Mouse (Mus musculus): Measurements from ENCODE around the gene Creb5.

Creb5 gene

DNA sequence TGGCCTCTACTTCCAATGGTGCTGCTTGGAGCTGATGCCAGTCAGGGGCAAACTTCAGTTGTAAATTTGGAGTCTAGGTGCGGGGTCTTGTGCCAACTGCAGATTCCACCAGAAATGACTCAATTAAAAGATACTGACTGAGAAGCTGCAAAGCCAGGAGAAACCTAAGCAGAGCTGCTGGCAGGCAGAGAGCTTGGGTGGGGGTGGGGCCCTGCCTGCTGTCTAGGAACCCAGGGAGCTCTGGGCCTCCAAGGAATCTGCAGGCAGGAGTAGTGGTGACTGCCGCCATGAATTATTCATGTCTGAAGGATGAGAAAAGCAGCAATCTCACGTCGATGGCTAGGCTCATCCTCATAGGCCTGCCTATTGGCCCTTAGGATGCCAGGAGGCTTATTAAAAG lies 306.5 kb downstream of the Creb5 start:
- no peak for DNase-seq (ENCODE audit: low spot score)

DNA sequence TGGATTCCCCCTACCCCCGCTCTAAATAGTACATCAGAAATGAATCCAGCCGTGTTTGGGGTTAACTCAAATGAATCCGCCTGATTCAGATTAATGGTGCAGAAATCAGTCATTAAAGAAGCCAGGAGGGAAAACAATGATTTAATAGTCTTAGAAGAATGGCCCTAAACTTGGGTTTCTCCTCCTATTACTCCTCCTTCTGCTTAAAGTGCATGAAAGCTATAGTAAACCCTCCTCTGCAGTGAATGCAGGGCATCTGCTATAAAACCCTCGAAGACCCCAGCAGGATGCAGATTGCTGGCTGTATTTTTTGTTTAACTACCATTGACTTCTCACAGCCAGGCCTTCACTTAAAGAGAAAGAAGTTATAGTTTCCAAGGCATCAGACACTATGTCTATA lies 307.2 kb downstream of the Creb5 start:
- no peak for DNase-seq (ENCODE audit: low spot score)

DNA sequence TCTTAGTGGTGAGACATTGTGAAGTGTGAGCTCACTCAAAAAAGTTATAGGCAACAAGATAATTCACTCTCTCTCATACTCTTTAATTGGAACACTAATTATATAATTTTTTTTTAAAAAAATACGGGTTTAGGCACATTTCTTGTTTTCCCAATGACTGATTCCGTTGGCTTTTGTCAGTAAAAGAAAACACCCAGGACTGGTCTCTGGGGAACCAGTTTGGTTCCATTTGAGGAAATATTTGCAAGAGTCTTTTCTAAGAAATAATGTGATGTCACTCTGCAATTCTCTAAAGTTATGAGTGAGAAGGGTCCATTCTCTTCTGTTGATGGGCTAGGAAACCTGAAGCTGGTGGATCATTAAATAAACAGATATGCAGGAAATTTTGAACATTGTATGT lies 309.3 kb downstream of the Creb5 start:
- DNase-seq (ENCODE audit: low spot score), result no peak

DNA sequence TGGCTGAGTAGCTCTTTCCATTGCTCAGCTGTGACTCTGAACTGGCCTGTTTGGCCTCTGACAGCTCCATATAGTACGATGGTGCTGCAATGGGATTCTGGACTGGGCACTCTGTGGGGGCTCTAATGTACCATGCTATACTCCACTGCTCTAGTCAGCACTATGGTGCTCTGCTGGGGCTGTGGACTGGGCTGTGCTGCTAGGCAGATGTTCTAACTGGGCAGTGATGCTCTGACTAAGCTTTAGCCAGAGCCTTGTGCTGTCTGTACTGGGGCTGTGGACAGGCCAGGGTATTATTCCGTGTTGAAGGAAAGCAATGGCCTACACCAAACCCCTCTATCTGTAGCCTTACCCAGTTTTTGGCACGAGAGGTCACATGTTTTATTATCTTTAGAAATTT lies 316.0 kb downstream of the Creb5 start:
- DNase-seq (ENCODE audit: low spot score), result no peak

DNA sequence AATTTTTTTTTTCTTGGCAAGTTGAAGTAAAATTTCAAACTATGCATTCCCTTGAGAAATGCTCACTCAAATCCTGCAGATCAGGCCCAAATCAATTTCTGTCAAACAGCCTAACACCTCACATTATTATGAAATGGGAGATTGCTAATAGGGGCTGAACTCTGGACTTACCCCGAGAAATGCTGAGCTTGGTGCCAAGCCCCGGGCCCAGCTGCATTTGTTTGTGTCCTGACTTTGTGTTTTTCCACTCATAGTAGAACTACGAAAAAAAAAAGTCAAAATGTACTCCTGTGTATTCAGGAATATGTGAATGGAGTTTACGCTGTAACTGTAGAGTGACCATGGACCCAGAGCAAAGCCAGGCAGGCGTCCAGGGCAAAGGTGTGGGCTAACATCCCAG lies 316.6 kb downstream of the Creb5 start:
- no peak for DNase-seq (ENCODE audit: low spot score)

DNA sequence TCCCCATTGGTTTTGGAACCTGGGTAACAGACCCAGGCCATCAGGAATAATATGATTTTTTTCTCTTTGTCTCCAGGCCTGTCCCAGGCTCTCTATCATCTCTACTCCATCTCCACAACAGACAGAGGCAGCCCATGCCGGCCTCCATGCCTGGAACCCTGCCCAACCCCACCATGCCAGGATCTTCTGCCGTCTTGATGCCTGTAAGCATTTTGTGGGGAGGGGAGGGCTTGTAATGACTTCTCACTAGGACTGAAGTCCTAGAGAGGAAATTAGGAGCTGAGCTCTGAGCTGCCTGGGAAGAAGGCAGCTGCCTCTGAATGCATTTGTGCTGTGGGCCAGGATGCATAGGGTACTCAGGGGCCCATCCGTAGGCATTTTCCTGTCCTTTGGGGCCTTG lies 317.3 kb downstream of the Creb5 start:
- no peak for DNase-seq (ENCODE audit: low spot score)

DNA sequence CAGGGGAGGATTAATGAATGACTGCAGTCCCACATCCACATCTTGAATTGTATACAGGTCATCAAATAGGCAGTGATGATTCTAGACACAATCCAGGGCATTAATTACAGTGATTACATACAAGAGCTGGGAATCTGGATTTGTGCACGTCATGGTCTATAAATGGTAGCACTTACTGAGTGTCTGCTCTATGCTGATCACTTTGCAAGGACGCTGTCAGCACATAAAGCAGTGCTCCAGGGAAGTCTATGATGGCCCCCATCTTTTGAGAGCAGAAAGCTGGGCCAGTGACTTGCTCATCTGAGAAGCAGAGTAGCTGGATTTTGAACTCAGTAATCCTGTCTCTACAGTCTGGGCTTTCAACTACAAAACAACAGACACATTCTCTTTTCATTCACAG lies 318.1 kb downstream of the Creb5 start:
- DNase-seq (ENCODE audit: low spot score), result no peak

DNA sequence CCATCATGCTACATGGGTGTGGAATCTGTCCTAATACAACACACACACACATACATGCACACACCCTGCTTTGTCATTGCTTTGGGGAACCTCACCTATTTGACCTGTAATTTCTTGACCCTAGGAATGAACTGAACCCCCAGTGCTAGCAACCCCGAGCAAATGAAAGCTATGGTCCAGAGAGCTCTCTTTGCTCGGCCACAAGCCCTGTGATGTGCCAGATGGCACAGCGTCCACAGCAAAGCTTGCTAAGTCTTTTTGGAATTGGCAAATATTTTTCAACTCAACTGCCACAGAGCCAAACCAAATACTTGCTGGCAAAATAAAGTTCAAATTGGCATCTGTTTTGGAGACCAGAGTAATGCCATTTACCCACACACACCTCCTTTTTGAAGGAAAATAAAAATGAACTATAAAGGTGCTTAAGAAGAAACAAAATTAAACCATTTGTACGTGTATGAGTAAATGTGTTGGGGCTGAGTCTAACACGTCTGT lies 324.4 kb downstream of the Creb5 start:
- DNase-seq (ENCODE audit: low spot score), result no peak

DNA sequence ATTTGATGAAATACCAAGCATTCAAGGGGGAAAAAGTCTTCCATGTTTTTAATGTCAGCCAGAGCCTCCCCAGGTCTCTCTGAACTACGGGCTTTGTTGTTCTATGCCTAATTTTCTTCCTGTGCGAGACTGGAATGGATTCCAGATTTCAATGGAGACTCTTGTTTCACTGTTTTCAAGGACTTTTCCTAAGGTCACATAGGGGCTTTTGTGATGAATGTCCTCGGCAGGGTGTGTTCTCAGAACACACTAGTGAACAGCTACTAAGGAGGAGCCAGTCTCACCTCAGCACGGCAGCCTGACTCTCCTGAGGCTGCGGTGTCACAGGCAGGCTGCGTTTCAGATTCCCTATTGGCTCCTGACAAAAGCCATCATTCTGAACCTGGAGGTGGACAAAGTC lies 325.6 kb downstream of the Creb5 start:
- DNase-seq (ENCODE audit: low spot score), result no peak

DNA sequence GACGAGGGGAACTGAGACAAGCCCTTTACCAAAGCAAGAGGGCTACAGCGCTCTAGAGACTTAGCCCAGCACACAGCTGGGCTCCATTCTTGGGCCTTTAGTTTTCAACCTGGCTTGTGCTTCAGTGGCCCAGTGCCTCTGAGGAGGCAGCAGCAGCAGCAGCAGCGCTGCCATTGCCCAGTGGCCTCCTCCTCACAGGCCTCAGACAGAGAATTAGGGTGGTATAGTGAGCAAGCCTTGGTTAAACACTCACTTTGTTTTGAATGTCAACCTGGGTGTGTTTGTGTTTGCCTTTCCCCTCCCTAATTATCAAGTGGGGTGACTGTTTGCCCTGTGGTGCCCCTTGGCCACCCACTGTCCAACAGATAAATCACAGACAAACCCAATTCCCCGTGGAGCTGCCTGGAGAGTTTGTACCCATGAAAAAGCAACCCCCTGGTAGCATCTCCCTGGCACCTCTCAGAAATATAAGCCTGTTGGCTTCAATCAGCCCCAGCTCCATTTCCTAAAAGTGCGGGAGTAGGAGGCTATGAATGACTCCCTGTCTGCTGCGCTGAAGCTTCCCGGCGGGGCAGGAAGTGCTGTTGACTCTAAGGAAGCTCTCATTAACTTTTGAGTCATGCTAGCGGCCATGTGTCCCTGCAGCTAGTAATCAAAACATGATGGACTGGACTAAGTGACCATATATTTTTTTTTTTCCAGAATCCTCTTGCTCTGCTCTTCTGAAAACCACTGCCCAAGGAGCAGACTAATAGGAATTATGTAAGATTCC lies 328.6 kb downstream of the Creb5 start:
- DNase-seq (ENCODE audit: low spot score), result no peak

DNA sequence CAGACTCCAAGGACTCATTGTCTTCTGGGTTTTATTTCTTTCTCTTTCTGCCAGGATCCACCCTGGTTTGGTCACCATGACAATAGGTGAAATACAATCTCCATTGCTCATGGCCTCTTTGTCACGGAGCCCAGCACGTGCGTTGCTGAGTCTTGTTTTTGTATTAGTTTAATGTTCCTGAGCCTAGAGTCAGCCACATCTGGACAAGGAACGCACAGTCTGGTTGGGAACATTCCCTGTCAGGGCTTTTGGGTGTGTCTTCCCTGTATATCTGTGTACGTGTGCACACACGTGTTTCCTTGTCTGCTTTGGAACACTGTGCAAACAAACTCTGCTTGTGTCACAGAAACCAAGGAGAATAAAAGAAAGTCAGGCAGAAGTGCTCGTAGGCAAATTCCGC lies 331.1 kb downstream of the Creb5 start:
- DNase-seq (ENCODE audit: low spot score), result no peak

DNA sequence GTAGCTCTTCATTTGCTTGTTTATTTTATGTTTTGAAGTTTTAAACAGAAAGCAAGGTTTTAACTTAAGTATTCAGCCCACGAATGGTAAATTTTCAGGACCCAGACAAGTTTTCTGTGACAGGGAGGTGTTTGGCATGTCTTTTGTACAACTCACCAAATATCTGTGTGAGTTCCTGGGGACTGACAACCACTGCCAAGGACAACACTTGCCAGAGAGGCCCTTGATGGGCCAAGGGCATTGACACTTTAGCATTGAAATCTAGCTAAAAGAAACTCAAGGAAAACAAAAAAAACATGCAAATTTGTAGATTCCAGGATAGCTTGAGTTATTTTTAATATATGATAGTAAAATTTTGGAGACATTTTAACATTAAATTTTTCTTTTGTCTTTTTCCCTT lies 332.6 kb downstream of the Creb5 start:
- no peak for DNase-seq (ENCODE audit: low spot score)

DNA sequence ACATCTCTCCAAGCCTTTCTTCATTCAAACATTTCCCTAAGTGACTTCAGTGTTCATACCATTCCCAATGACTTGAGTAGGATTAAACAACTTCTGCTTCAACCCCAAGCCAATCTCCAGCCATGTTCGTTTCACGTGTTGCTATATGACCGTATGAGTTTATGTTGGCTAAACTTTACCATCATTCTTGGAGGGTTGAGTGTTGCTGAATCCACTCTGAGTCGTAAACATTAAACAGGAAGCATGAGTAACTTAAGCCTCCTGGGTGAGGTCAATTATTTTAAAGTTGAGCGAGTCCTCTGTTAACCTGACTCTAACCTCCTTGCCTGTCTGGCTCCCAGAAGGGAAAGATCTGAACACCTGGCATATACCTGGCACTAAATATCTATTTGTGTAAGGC lies 334.2 kb downstream of the Creb5 start:
- DNase-seq (ENCODE audit: low spot score), result no peak

DNA sequence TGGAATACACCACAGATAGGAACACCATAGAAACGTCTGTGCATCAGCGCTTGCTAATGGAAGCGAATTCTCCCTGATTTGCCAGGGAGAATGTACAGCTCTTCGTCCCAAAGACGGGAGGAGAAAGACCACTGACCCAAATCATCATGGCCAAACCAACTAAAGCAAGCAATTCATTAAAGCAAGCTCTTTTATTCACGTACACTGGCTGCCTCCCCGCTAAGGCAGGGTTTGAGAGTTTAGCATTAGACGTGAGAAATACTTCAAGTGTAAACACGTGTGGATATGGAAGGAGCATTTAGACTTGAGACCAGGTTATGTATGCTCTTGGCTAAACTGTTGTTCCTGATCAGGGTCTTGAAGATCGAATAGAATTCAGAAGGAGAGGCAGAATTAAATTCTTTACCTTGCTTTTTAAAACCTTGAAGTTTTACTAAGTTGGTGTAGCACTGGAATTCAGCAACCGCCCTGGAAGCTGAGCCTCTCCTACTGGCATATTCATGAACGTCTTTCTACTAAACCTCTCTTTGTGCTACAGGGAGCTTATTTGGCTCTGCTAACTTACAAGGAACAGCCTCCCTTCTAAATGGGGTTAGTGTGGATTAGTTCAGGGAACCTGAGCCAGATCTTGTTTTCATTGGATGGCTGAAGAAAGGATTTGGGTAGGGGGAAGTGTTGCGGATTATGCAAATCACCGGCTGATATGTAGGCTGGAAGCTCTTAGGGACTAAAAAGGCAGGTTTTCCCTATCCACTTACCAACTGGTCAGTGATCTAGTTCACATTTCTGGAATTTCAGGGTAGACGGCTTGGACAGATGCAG lies 337.6 kb downstream of the Creb5 start:
- no peak for DNase-seq (ENCODE audit: low spot score)

DNA sequence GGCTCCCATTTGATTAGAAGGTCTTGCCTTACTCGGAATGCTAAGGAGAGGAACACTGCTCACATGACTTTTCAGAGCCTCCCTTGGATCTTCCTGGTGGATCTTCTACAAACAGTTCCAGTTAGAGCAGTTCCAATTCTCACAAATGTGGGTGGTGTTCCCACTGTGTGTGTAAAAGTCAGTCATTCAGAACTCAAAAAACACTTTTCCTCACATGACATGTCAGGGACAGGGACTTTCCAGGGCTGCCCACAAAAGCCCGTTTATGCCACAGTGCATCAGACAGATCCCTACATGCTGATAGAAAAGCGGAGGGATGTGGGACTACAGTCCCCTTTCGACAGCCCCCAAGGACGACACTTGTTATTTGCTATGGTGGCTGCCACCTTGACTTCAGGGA lies 339.0 kb downstream of the Creb5 start:
- no peak for DNase-seq (ENCODE audit: low spot score)

DNA sequence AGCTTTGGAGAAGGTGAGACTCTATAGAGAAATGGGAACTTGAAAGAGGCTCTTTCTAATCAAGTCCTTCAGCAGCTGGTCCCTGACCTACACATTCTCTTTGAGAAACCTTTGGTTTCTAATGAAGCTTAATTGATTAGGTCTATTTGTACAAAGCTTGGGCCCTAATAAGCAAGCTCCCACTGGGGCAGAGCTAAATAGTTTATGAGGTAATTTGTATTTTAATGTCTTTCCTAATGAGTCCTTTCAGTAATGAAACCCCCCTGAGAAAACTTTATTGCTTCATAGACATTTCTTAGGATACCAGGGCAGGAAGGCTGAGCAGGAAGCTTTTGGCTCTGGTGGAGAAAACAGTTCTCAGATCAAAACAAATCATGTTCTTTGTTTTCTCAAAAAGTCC lies 341.6 kb downstream of the Creb5 start:
- no peak for DNase-seq (ENCODE audit: low spot score)

DNA sequence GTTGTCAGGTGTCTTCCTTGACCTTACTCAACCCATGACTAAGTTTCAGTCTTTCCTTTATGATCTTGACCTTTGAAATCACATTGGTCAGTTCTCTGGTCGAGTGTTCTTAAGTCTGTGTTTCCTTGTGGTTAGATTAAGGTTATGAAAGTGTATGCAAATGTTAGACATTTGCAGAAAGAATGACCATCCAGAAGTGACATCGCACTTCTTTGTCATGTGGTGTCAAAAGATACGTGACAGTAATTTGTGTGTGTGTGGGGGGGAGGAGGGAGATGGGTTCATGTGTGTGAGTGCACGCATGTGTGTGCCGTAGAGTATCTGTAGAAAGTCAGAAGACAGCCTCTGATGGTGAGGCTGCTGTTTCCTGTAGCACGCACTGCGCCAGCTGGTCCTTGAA lies 348.4 kb downstream of the Creb5 start:
- DNase-seq (ENCODE audit: low spot score), result no peak

DNA sequence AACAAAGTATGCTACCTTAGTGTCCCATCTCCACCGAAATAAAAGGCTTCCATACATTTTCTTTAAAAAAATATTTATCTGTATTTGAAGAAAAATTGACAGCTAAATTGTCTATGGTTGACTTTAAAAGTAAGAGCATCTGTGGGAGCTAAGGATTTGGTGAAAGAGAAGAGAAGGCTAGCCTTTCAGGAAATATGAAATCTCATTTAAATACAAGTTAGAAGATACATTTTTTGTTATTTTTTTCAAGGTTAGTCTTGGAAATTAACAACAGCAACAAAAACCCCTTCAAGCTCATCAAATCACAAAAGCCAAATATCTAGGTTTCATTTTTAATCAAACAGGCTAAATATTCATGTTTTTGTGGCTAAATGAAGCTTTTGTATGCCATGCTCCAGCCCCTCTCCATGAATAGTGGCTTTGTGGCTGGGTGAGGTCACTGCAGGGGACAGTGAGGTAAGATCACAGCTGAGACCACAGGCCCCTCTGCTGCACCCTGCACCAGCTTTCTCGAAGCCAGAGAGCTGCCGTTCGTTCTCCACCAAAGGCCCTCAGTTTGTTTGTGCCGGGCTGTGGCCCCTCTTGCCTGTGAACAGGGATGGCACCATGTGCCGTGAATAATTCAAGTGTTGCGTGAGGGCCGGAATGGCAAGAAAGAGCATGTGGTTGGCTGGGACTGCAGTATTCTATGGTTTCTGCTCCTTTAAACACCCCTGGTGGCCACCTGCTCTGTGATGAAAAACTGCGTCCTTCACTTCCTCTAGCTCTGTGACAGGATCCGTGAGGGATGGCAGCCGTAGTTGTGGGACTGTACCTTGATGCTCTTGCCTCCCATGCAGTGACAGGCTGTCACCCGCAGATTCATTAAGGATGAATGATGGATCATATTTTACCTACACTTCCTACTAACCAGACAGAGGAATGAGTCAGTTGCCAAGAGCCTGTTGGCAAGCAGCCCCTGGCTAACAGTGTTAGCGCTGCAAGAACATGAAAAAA lies 350.6 kb downstream of the Creb5 start:
- peak; percentile 30 for DNase-seq (ENCODE audit: low spot score)

DNA sequence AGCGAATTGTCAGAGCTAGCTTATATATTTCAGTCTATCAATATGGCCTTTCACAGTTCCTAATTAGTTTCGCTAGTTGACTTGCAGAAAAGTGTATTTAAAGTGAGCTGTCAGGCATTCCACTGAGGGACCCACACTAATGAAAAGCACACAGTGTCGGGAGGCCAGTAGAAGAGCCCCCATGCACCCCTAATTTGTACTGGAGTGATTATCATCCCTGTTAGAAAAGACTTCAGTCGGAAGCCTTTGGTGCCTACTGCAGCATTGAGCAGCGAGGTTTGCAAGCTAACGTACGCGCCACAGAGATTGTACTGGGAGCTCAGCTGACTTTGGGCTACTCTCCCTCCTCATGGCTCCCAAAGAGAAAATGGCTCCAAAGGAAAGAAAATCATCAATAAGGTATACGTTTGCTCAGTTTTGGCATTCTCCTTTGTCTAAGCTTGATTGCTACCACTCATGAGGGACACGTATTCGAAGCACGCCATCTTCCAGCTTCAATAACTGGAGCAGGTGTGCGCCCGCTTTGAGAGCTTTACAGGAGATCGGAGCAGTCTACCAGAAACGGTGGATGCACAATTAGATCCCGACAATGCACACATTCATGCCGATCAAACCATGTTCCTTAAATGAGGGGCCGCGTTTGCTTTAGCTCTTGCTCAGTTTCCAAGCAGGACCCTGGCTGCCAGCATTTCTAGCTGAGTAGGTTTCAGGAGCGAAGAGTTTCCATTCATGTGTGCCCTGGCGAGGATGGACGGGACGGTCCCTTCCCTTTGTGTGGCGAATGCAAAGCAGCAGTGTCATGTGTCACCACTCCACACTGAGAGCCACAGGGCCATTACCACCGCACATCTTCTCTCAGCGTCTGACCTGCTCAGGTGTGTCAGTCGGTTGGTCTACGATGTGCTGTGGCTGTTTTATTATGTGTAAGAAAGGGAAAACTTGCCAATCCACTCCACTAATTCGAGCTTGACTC lies 354.8 kb downstream of the Creb5 start:
- no peak for DNase-seq (ENCODE audit: low spot score)

DNA sequence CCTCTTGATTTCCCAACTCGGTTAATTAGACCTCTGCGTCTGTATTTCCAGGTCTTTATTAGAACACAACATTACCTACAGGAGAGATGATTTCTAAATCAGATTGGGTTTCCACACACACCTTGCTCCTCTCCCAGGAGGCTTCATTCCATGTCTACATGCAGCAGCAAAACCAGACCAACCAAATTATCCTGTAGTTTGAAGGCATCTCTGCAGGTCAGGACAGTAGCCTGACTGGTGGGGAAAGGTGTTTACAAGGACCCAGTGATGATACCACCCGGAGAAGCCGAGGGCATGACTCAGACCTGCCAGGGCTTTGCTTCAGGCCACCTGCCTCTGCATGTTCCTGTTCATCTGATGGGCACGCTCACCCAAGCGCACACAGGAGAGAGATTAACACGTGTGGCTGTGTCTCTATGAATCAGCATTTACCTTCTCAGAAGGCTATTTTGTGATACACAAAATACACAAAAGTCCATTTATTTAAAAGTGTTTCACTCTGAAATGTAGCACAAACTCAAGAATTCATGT lies 355.8 kb downstream of the Creb5 start:
- DNase-seq (ENCODE audit: low spot score), result no peak

DNA sequence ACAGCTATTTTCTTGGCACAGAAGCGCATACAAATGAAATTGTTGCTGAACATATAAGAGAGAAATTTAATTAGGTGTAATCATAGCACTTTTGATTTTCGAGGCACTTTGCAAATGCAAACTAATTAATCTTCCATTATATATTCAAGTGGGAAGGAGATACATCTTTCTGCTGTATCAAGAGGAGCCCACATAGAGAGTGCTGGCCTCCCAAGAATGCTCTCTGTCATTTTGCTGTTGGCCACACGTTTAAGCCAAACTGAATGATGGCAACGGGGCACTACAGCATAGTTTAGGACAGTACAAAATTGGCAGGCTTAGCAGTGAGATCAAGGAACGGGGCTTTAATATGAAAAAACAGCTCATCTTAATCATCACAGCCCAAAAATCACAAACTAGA lies 356.4 kb downstream of the Creb5 start:
- no peak for DNase-seq (ENCODE audit: low spot score)
